Mouse (Mus musculus) forebrain, embryonic 11.5 days (tissue): Measurements from ENCODE around the gene Hpcal4. TPM values are rescaled to one million over a fixed set of nuclear protein-coding genes. Genes with fewer than 3 reads are reported as not detected.

Source experiments
- ATAC-seq: fragments of 200-750 bp; cut with Nextera tagmentation; replicated peaks from 2 replicates; pipeline ENCODE4 v1.8.0; 2017; ENCODE audit warnings: moderate TSS enrichment; ENCODE audit not compliant: low FRiP score
- DNase-seq: peaks from one replicate; pipeline ENCODE4 v3.0.0-alpha.2; 2017; ENCODE audit warnings: low spot score
- H3K27ac ChIP-seq: fragments of 300-500 bp; sonication (generic); 2 replicates; pipeline ENCODE4 v1.5.1; 2014; ENCODE audit warnings: low read depth, low read length
- H3K27me3 ChIP-seq: fragments of 300-500 bp; sonication (generic); 2 replicates; pipeline ENCODE4 v1.6.1; 2014; ENCODE audit warnings: mild to moderate bottlenecking, low read length, mixed read lengths; ENCODE audit not compliant: control insufficient read depth, insufficient read depth
- H3K36me3 ChIP-seq: fragments of 300-500 bp; sonication (generic); 2 replicates; pipeline ENCODE4 v1.6.1; 2014; ENCODE audit warnings: mild to moderate bottlenecking, low read length, moderate library complexity, mixed read lengths; ENCODE audit not compliant: control insufficient read depth, insufficient read depth
- H3K4me1 ChIP-seq: fragments of 300-500 bp; sonication (generic); replicated peaks from 2 replicates; pipeline ENCODE4 v1.6.1; 2014; ENCODE audit warnings: low read length, mixed read lengths; ENCODE audit not compliant: control insufficient read depth, insufficient read depth
- H3K4me2 ChIP-seq: fragments of 300-500 bp; sonication (generic); 2 replicates; pipeline ENCODE4 v1.6.1; 2014; ENCODE audit warnings: low read depth, mild to moderate bottlenecking, low read length, moderate library complexity, mixed read lengths; ENCODE audit not compliant: severe bottlenecking
- H3K4me3 ChIP-seq: fragments of 300-500 bp; sonication (generic); 2 replicates; pipeline ENCODE4 v1.5.1; 2014; ENCODE audit warnings: low read depth, low read length
- H3K9ac ChIP-seq: fragments of 300-500 bp; sonication (generic); 2 replicates; pipeline ENCODE4 v1.6.1; 2014; ENCODE audit warnings: low read length
- H3K9me3 ChIP-seq: fragments of 300-500 bp; sonication (generic); 2 replicates; pipeline ENCODE4 v1.6.1; 2016; ENCODE audit warnings: low read length, mixed read lengths; ENCODE audit not compliant: control insufficient read depth
- WGBS: fragments of 180-500 bp; shearing (Covaris S2); extraction: QIAGEN DNeasy Blood & Tissue Kit; methylation state at CpG from one replicate; pipeline ENCODE4 v1.1.7; 2014; 5-methylcytosine and 5-hydroxymethylcytosine counted together
- polyA plus RNA-seq: library from polyadenylated mRNA; unstranded; fragments of >200 nt; fragmentation: Nextera tagmentation; extraction: Ambion mirVana; gene quantifications from 2 replicates; pipeline ENCODE4 v1.2.1, GENCODE M21; 2014

Gene Hpcal4
- polyA plus RNA-seq, 1 experiment from 2014 or later: 0.41 TPM

DNA sequence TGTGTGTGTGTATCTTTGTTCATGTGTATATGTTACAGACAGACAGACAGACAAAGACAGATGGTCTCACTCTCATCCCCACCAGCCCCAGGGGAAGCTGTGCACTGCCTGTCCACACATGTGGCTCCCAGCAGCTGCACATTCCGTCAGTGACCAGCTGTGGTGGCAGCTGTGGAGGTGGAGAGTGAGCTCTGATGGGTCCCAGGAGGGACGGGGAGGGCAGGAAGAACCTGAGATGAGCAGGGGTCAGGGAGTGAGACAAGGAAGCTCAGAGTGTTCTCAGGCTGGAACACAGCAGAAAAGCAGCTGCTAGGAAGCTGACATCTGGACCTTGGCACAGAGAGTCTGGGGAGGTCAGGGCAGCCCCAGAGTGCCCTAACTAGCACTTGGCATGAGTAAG lies 45.2 kb downstream of the Hpcal4 start:
- H3K36me3 ChIP-seq: no peaks in the 10 kb centered on the region
- peaks cover 4% of the 10 kb centered on the region for H3K27me3 ChIP-seq
- H3K9me3 ChIP-seq: no peaks in the 10 kb centered on the region
- no peak overlapping the region for H3K4me2 ChIP-seq
- DNase-seq (no peak), ATAC-seq (no peak)
- no peak overlapping the region for H3K27ac ChIP-seq
- no peak overlapping the region for H3K4me3 ChIP-seq
- H3K9ac ChIP-seq: no peak overlapping the region
- H3K4me1 ChIP-seq: peaks cover 1% of the 10 kb centered on the region; the same call in 1 of the 2 replicates
- WGBS: 57% methylated on average over 2 of the region's 2 CpGs

DNA sequence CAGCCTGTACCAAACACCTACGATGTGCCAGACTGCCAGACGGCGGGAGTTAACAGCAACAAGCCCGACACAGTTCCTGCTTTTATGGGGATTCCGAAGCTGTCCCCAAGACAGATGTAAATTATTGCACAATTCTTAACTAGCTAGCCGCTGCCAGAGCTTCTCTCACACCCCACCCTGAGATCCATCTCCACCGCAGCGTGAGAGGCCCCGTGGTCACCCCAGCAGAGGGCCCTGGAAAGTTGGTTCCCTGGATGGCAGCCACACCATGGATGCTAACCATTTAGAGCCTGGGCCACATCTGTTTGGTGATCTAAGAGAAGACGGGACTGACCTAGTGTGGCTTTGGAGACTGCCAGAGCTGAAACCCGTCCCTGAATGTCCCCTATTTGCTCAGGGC lies 46.1 kb downstream of the Hpcal4 start:
- peaks cover 6% of the 10 kb centered on the region; the same call in 1 of the 2 replicates for H3K4me1 ChIP-seq
- H3K4me3 ChIP-seq: no peak overlapping the region
- WGBS: 89% methylated on average over 11 of the region's 11 CpGs
- DNase-seq (no peak), ATAC-seq (no peak)
- H3K9me3 ChIP-seq: no peaks in the 10 kb centered on the region
- no peak overlapping the region for H3K27ac ChIP-seq
- H3K4me2 ChIP-seq: no peak overlapping the region
- H3K9ac ChIP-seq: no peak overlapping the region
- no peaks in the 10 kb centered on the region for H3K36me3 ChIP-seq
- peaks cover 9% of the 10 kb centered on the region for H3K27me3 ChIP-seq

DNA sequence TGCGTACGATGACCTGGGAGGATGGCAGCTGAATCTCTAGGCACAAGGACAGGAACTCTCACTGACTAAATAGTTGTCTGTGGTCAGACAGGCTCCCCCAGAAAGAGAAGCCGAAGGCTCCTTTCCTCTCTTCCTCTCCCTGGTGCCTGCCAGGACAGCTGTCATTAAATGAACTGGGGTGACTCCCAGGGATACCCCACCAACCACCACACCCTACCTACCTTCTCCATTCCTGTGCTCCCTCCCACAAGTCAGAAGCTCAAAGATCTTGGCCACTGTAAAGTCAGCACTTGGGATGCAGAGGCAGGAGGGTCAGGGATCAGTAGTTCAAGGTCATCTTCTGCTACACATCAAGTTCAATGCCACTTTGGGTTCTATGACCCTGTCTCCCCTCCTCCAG lies 49.8 kb downstream of the Hpcal4 start:
- no peak overlapping the region for H3K9ac ChIP-seq
- H3K4me2 ChIP-seq: no peak overlapping the region
- H3K27me3 ChIP-seq: peaks cover 17% of the 10 kb centered on the region
- no peak overlapping the region for H3K4me3 ChIP-seq
- no peak overlapping the region for H3K27ac ChIP-seq
- DNase-seq (no peak), ATAC-seq (no peak)
- WGBS: 65% methylated on average over 3 of the region's 3 CpGs
- no peaks in the 10 kb centered on the region for H3K9me3 ChIP-seq
- H3K36me3 ChIP-seq: no peaks in the 10 kb centered on the region
- peaks cover 6% of the 10 kb centered on the region; the same call in 1 of the 2 replicates for H3K4me1 ChIP-seq

DNA sequence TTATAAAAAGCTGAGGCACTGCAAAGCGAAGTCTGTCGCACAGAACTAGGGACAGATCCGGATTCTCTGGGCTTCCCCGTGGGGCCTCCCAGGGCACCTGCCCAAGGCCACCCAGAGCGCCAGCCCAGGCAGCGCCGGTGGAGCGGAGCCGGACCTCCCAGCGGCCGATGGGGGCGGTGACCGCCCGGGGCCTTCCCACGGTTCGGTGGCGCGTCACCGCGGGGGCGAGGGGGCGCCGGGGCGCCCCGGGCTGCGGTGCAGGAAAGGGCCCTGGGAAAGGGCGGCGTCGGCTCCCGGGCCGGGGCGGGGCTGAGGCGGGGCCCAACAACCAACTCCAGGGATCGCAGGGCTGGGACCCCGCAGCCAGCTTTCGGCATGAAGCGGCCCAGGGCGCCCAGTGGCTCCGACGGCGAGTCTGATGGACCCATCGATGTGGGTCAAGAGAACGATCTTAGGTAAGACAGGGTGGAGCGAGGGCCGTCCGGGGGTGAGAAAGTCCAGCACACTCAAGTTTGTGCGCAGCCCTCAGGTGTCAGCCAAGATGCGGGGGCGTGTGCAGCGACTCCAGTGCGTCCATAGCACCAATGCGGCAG lies 50.6 kb downstream of the Hpcal4 start, which contains the start of gene Heyl:
Gene Heyl (plus strand): TSS at position 65 of the 593 bp plus-strand sequence.
- 2% methylated on average over 52 of the region's 52 CpGs for WGBS
- peak; percentile 76 for ATAC-seq

DNA sequence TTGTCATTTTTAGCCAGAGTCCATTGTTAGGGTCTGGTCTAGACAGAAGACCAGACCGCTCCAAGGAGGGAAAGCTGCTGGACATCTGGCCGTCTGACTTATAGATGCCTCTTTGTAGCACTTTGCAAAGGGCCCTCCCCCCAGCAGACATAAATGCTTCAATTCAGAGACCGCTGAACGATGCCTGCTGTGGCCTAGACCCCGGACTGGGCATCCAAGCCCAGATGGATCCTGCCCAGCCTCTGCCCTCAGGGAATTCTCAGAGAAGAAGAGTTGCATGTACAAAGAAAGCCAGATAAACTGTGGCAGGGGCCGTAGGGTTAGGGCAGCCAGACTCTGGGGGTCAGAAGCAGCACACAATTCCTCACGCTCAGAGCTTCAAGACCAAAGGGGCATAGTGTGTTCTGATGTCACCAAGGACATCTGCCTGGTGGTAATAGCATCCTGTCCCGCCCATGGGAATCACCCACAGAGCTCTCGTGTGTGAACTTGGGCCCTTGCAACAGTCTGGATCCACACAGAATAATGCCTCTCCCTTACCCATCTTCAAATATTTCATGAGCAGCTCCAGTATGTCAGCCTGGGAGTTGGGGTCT lies 52.9 kb downstream of the Hpcal4 start:
- H3K27me3 ChIP-seq: peaks cover 30% of the 10 kb centered on the region
- H3K27ac ChIP-seq: no peak overlapping the region
- H3K4me2 ChIP-seq: no peak overlapping the region
- ATAC-seq: no peak
- DNase-seq: no peak
- H3K9me3 ChIP-seq: no peaks in the 10 kb centered on the region
- H3K4me3 ChIP-seq: no peak overlapping the region
- peaks cover 6% of the 10 kb centered on the region; the same call in 1 of the 2 replicates for H3K4me1 ChIP-seq
- no peaks in the 10 kb centered on the region for H3K36me3 ChIP-seq
- WGBS: 68% methylated on average over 9 of the region's 9 CpGs
- H3K9ac ChIP-seq: no peak overlapping the region

More for the DNA sequence above, 50.6 kb downstream of the Hpcal4 start, which contains the start of gene Heyl:
- Histone ChIP-seq H3K4me2 (peak within 1 kb of the TSS; percentile 89), H3K9me3 (no peaks in the 10 kb centered on the region), H3K4me1 (peaks cover 6% of the 10 kb centered on the region; the same call in 1 of the 2 replicates), H3K9ac (peak within 1 kb of the TSS; percentile 42), H3K27me3 (peaks cover 17% of the 10 kb centered on the region), H3K4me3 (peak within 1 kb of the TSS; percentile 36), H3K36me3 (no peaks in the 10 kb centered on the region), H3K27ac (no peak within 1 kb of the TSS)
- peak; percentile 77 for DNase-seq

DNA sequence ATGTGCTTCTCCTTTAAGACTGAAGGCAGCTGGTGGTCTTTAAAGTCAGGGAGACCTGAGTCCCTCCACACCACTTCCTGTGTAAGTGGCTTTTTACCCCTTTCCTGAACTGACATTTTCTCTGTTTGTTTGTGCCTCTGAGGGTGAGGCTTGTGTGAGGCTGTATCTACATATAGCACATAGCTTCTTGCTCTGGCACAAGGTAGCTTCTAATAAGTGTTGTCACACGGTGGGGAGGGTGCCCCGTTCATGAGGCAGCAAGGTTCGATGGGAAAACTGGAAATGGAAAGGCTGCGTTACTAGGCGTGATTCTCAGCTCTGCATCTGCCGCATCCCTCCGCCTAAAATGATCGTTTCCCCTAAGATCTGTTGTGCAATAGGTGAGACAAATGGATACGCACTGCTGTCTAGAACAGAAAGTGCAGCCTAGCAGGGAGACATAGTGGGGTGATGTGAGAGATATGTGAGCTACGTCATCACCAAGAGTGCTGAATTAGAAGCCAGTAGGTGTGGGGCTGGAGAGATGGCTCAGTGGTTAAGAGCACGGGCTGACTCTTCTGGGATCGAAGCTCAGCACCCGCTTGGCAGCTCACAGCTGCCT lies 53.5 kb downstream of the Hpcal4 start:
- no peak overlapping the region for H3K4me2 ChIP-seq
- no peak overlapping the region for H3K27ac ChIP-seq
- no peaks in the 10 kb centered on the region for H3K36me3 ChIP-seq
- H3K4me3 ChIP-seq: no peak overlapping the region
- H3K27me3 ChIP-seq: peaks cover 30% of the 10 kb centered on the region
- no peaks in the 10 kb centered on the region for H3K9me3 ChIP-seq
- H3K9ac ChIP-seq: no peak overlapping the region
- WGBS: 84% methylated on average over 13 of the region's 13 CpGs
- no peak for DNase-seq
- no peak for ATAC-seq
- peaks cover 6% of the 10 kb centered on the region; the same call in 1 of the 2 replicates for H3K4me1 ChIP-seq

DNA sequence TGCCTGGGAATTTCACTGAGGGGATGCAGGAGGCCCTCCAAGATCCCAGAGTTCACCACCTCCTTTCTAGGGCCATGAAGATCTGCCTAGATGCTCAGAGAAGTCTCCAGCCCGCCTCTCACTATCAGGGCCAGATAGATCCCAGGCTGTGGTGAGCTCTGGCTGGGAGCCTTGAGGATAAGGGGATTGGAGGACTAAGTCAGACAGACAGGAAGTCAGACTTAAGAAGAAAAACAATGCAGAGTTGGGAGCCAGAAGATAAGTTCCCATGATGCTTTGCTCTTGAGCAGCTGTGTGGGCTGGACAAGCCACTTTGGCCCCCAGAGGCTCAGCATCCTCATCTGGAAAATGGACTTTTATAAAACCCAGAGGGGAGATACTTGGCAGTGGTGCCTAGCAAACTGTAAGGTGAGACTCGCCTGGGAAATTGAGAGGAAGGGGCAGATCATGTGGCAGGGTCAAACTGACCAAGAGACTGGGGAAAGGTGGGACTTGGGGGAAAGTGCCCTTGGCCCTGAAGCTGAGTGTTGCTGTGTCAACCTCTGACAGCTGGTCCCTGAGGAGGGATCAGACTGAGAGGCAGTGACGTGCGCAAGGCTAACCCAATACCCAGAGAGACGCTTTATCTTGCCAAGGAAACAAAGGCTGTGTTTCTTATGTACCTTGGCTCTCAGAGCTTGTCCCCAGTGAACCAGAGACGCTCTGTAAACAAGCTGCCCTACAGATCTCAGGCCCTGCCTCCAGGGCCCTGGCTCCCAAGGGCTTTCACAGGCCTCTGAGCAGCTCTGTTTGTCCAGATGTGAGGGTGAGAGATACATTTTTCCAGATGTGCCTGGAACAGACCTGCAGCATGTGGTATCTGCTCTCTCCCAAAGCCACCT lies 54.6 kb downstream of the Hpcal4 start:
- WGBS: 73% methylated on average over 6 of the region's 6 CpGs

More for the DNA sequence above, 54.6 kb downstream of the Hpcal4 start:
- ATAC-seq: no peak
- Histone ChIP-seq H3K4me2 (no peak overlapping the region), H3K9me3 (no peaks in the 10 kb centered on the region), H3K27me3 (peaks cover 30% of the 10 kb centered on the region), H3K4me1 (peaks cover 6% of the 10 kb centered on the region; the same call in 1 of the 2 replicates), H3K36me3 (no peaks in the 10 kb centered on the region), H3K4me3 (no peak overlapping the region), H3K9ac (no peak overlapping the region), H3K27ac (no peak overlapping the region)
- no peak for DNase-seq
